Mouse (Mus musculus) embryonic stem cell, embryonic (primary cell): ENCODE data around the gene Lysmd2.
"Not testable (repeated sequence)": the region's sequence is repeated elsewhere in the genome, so short reads cannot be mapped to it uniquely, and the experiment has no call there.

Source experiments
- CTCF ChIA-PET, 4 experiments: fragments of 300-600 bp in 2 of 4; fragments of 350-600 bp in 2 of 4; sonication (Branson Sonifier 250); formaldehyde crosslinking; loops; one replicate each; lab custom pipeline; 2022; ENCODE audit warnings: inconsistent platforms in 2 of 4; lab: Charles Lee
- POLR2A ChIA-PET, 4 experiments: fragments of 300-600 bp in 2 of 4; fragments of 350-600 bp in 2 of 4; sonication (Branson Sonifier 250); formaldehyde crosslinking; loops; one replicate each; lab custom pipeline; 2022; ENCODE audit warnings: antibody characterized with exemption in 4 of 4, inconsistent platforms in 1 of 4; lab: Charles Lee

Lysmd2 gene

DNA sequence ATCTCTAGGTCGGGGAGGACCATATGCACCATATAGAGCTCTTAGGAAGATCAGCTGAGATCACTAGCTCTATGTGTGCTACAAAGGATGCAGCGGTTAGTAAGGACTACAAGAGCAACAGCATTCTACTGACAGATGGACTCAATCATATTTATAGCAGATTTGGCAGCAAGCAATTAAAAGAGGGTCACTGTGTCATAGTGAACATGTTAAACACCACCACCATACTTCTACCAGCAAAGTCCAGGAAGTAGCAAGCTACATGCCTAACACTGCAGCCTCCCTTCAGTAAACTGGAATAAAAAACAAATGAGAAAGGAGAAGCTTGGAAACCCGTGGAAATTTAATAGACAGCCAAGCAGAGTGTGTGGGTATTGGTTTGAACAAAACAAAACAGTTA is 9.0 kb upstream of the Lysmd2 start:
- POLR2A ChIA-PET: interaction anchor here in 1 of 4 experiments (1.5 kb wide), 1 partner anchor 9 kb away, joined by 6 read pairs; the partner anchor contains the start of gene Lysmd2
- CTCF ChIA-PET: no interaction called here

DNA sequence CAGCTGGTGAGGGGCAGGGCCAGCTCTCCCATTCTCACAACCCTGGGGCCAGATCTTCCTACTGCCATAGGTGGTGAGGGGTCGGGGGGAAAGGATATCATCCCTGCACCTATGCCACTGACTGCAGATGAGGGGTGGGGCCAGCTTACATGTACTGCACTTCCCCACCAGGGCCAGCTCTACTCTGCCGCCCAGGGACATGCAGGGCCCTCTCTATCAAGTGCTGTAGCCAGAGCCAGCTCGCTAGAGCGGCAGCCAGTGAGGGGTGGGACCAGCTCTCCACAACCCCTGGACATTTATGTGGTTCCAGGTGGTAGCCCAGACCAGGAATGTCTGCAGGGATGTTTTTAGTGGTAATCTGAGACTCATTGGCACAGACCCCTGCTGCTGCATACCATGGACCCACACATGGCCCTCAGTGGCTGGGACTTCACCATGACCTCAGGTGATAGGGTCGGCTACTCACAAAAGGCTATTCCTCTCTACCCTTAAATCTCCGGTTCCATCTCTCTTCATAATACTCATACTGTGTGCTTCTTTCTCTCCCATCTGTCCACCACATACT is 6.6 kb upstream of the Lysmd2 start:
- ChIA-PET POLR2A (no interaction called here), CTCF (interaction anchor here in 2 of 4 experiments (0.8 to 1.0 kb wide), 2 partner anchors 12 to 37 kb away, joined by 3 read pairs; no protein-coding TSS in a partner anchor)

DNA sequence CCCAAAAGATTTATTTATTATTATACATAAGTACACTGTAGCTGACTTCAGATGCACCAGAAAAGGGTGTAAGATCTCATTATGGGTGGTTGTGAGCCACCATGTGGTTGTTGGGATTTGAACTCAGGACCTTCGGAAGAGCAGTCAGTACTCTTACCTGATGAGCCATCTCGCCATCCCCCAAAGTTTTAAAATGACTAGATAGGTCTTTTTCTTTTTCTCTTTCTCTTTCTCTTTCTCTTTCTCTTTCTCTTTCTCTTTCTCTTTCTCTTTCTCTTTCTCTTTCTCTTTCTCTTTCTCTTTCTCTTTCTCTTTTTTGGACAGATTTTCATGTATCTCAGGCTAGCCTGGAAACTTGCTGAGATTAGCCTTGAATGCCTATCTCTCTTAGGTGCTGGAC is 5.8 kb upstream of the Lysmd2 start:
- CTCF ChIA-PET, POLR2A ChIA-PET: not testable (repeated sequence)

DNA sequence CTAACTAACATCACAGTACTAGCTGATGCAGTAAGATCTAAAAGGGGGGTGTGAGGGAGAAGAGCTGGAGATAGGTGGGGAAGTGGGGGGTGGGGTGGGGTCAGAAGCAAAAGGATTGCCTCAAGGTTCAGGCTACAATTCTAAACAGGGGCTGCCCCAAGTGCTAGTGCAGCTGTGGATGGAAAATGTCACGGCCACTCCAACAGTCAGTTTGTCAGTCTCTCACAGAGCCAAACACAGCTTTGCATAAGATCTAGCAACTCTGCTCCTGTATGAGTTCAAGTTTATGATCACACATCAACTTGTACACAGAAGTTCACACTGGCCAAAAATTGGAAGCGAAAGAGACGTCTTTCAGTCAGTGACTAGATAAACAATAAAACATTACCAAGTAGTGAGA is 4.1 kb upstream of the Lysmd2 start:
- ChIA-PET POLR2A (interaction anchor here in 2 of 4 experiments (0.6 to 0.7 kb wide), 3 partner anchors 9 to 264 kb away, joined by 3 to 4 read pairs (median 3); no protein-coding TSS in a partner anchor), CTCF (no interaction called here)

DNA sequence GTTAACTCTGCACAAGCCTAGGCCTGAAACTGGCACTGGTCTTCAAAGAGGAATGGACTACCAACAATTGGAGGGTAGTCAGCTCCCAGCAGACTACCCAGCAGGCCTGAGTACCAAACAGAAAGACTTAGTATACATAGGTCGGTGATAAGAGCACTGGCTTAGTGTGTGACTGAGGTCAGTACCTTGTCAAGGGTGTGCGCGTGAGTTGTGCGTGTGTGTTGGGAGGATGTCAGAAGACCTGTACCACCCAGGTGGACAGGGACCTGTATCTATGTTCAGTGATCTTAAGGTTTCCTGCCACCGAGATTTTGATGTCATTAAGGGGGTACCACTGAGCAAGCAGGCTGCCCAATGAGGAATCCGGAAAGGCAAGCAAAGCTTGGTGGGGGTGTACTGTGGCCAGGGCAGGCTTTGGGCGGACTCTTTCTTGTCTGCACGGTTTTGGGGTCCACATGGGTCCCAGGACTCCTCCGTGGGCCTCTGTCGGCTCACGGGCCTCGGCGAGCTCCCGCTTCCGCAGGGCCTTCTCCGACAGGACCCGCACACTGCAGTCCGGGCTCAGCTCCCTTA is 472 bp upstream of the Lysmd2 start:
- CTCF ChIA-PET: interaction anchor here in 3 of 4 experiments (0.7 to 2.0 kb wide), 7 partner anchors 33 to 554 kb away, joined by 3 to 6 read pairs (median 4); partner anchors contain the start of gene Myo5a (in 1 of the 3)
- POLR2A ChIA-PET: interaction anchor here (0.6 to 3.3 kb wide), 23 partner anchors 9 to 716 kb away, joined by 3 to 23 read pairs (median 5); partner anchors contain the start of genes Tmod2 (in 4 of the 4), Leo1 (in 1 of the 4), Scg3 (in 1 of the 4) and Tmod3 (in 1 of the 4)

DNA sequence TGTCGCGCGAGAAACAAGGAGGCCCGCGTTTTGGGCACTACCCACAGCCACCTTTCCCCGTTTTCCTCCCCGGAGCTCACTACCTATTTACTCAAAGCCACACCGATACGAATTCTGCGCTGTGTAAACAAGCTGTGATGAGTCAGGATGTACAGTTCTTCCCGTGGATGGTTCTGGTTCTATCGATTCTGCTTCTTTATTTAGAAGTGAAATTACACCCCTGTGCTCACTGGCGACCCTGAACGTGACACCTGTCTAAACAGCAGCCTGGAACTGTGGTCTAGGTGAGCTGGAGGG is 715 bp downstream of the Lysmd2 start:
- CTCF ChIA-PET: interaction anchor here in 2 of 4 experiments (0.6 to 2.0 kb wide), 6 partner anchors 15 to 264 kb away, joined by 3 to 6 read pairs (median 4); partner anchors contain the start of genes Scg3 (in 1 of the 2) and Tmod2 (in 1 of the 2)
- POLR2A ChIA-PET: interaction anchor here (0.7 to 3.3 kb wide), 21 partner anchors 8 to 717 kb away, joined by 3 to 23 read pairs (median 5); partner anchors contain the start of genes Tmod2 (in 4 of the 4), Scg3 (in 1 of the 4) and Tmod3 (in 1 of the 4)

DNA sequence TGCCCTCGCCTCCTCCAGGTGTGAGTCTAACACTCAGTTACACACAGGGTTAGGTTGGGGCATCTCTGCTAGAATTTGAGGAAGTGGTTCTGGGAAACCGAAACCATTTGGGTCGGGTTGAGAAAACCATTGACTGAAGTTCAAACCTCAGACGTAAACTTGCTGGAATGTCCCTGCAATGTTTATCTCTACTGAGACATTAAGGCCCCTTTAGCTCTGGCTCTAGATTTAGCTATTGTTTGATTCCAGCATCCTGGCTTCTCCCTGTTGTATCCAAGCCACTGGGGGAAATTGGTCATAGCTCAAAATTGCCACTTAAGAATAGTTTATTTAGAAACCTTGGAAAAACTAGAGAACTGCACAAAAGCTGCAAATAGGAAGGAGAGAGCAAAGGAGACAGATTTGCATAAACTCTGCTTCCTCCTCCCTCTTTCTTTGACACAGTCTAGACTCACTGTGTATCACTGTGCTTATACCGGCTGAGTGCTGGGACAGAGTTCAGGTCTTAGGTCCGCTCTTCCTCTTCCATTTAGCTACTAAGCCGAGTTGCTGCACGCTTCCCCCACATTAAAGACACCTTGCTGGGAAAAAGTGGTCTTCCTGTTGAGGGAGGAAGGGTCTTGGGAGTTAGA is 5.4 kb downstream of the Lysmd2 start:
- ChIA-PET CTCF (interaction anchor here in 1 of 4 experiments (1.1 kb wide), 1 partner anchor 12 kb away, joined by 3 read pairs; no protein-coding TSS in a partner anchor), POLR2A (no interaction called here)

DNA sequence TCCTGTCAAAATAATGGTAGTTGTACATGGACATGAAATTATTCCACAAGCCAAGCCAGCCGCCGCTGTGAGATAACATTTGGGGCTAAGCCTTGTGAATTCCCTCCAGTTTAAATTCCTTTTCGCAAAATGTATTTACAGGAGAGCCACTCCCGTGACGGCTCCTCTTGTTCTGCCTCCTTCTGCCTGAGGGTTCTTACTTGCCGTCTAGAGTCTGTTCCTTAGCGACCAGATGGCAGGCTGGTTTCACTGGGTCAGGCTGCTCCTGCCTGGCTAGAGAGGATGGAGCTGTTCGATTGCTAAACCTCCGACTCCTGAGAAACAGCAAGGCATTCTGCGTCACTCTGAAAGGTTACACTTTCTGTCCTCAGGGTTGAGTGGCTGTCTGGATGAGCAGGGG is 6.6 kb downstream of the Lysmd2 start:
- CTCF ChIA-PET: interaction anchor here in 1 of 4 experiments (1.3 kb wide), 1 partner anchor 104 kb away, joined by 4 read pairs; no protein-coding TSS in a partner anchor
- POLR2A ChIA-PET: no interaction called here

DNA sequence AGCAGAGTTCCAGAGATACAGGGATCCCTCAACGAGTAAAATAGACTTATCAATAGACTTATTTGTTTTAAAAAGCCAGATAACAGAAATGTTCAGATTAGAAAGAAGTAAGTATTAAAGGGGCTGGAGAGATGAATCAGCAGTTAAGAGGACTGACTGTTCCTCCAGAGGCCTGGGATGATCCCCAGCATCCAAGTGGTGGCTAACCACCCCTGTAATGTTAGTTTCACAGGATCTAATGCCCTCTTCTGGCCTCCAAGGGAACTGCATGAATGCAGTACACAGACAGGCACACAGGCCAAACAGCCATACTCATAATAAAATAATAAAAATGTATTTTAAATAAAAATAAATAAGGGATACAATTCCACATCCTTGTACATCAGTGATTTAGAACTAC is 7.4 kb downstream of the Lysmd2 start:
- CTCF ChIA-PET: interaction anchor here in 2 of 4 experiments (0.6 to 1.3 kb wide), 2 partner anchors 39 to 105 kb away, joined by 3 to 4 read pairs; no protein-coding TSS in a partner anchor
- POLR2A ChIA-PET: no interaction called here

DNA sequence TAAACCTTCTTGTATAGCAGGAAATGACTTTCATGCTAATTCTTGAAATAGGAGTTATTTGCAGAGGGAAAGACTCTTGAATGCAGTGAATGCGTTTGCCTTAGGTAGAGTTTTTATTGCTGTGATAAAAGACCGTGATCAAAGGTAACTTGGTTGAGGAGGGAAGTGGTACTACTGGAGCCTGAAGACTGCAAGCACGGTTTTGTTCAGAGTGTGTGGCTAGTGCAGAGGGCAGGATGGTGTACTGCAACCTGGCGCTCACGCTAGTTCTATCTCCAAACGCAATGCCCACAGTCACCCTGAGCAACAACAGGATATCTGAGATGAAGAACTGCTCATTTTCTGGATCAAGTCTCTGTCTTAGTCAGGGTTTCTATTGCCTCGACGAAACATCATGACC is 8.1 kb downstream of the Lysmd2 start:
- ChIA-PET POLR2A (interaction anchor here in 2 of 4 experiments (0.9 to 1.3 kb wide), 3 partner anchors 8 to 64 kb away, joined by 3 to 6 read pairs (median 3); partner anchors contain the start of gene Lysmd2 (in 1 of the 2)), CTCF (no interaction called here)

DNA sequence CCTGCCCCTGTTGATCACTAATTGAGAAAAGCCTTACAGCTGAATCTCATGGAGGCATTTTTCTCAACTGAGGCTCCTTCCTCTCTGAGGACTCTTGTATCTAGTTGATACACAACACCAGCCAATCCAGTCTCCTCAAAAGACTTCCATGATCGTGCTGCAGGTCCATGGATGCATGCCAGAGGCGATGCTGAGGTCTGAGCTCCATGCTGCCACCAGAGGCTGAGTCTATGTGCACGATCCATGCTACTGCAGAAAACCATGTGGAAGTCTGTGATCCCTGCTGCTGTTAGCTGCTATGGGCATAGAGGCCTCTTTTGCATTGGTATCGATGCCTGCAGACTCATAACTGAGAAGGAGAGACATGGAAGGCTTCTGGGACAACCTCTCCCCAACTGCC is 8.7 kb downstream of the Lysmd2 start:
- ChIA-PET POLR2A (interaction anchor here in 3 of 4 experiments (0.9 to 1.5 kb wide), 5 partner anchors 8 to 65 kb away, joined by 3 to 6 read pairs (median 3); partner anchors contain the start of gene Lysmd2 (in 3 of the 3)), CTCF (interaction anchor here in 1 of 4 experiments (0.6 kb wide), 1 partner anchor 394 kb away, joined by 3 read pairs; no protein-coding TSS in a partner anchor)

DNA sequence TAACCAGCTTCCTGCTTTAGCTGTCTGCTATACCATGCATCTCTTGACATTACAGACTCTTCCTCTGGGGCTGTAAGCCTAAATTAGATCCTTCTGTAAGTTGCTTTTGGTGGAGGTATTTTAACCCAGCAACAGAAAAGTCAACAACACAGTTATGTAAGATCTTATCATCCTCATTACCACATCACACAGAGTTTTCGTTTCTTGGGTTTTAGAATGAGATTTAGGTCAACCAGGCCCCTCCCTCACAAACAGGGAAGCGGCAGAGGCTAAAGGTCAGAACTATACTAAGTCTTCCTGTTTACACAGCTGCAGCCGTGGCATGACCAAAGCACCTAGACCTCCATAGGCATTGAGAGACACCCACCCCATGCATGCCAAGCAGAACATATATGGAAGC is 19.9 kb downstream of the Lysmd2 start:
- ChIA-PET POLR2A (no interaction called here), CTCF (no interaction called here)

DNA sequence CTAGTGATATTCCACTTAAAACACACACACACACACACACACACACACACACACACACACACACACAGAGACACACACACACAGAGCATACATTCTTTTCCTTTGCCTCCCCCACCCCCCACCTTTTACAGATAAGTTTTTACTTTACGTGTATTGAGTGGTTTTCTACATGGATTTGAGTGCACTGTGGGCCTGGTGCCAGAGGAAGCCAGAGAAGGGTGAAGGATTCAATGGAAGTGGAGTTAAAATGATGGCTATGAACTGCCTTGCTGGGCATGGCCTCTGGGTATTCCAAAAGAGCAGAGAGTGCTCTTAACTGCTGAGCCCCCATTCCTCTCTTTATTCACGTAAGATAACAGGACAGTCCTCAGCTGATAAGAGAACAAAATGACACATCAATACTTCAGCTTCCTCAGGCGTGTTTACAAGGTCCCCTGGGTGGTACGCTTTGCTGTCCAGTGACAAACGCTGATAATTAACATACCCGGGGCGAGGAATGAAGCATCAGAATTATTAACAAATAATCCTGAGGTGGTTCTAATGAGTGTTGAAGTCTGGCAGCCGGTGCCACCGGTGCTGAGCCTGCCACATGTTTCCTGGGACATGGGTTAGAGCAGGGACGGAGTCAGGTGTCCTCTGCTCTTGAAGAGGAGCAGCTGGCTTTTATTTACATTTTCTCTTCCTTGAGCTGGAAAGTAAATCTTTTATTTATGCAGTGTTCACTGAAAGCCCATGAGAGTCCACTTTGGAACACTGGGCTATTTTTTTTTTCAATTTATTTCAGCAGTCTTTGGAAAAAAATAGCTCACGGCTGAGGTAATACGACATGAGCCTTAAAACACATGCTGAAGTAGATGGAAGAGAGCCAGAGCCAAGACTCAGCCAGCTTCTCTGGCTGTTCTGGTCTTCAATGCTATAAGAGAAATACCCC is 28.7 kb downstream of the Lysmd2 start:
- ChIA-PET CTCF (no interaction called here), POLR2A (no interaction called here)

DNA sequence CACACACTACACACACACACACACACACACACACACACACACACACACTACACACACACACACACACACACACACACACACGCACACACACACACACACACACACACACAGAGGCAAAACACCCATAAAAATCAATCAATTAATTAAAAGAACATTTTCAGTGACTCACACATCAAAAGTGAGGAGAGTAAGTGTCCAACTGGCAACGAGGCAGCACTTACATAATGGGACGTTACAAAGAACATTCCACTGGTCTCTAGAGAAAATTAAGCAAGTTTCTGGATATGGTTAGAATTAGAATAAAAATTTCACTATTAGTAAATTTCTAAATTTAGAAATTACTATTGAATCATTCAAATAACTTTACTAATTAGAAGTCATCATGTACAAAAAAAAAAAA is 30.9 kb downstream of the Lysmd2 start:
- POLR2A ChIA-PET: not testable (repeated sequence)
- CTCF ChIA-PET: interaction anchor here in 1 of 4 experiments (0.7 kb wide), 1 partner anchor 377 kb away, joined by 3 read pairs; no protein-coding TSS in a partner anchor

DNA sequence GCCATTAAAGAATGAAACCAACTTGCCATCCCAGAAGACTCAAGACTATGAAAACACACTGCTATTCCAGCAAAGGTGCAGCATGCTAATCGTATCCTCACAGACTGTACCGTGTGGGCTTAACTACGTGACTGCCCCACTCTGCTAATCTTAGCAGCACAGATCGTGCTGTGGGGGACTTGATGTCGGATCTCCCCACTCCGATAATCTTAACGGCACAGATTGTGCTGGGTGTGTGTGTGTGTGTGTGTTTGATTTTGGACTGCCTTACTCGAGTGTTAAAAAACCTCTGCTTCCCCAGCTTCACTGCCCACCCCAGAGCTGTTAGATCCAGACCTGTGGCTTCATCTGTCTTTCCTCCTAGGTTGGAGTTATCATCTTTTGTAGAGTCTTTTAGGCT is 35.4 kb downstream of the Lysmd2 start:
- ChIA-PET CTCF (no interaction called here), POLR2A (no interaction called here)

DNA sequence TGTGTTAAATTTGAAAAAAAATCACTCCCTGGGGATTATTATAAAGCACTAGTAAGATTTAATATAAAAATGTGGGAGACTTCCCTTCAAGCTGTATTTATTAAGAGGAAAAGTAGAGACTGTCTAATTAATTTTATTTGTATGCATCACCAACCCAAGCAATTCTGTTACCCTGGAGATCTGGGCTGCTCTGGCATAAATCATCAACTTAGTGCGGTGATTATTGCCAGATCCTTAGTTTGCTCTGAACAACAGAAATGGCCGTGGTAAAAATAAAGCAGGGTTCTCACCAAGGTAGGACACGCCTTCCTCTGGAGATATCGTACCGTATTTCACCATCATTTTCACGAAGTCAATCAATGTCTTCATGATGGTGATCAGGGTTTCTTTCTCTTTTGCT is 39.8 kb downstream of the Lysmd2 start:
- ChIA-PET CTCF (no interaction called here), POLR2A (no interaction called here)

DNA sequence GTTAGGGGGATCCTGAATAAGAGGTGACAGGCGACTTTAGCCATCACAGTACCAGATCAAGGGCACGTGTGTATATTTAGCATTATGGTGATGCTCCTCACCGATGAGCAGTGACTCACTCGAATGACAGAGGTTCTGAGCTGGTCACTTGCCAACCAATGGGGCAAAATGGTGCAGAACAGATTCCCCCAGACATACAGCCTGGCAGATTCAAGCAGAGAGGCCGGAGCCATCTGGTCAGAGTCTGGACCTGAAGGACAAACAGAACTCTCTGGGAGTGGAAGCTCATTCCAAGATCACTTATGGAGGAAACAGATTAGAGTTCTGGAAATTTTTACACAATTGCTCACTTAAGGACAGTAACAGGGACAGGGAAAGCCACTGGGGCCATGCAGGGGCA is 41.1 kb downstream of the Lysmd2 start:
- POLR2A ChIA-PET: interaction anchor here in 1 of 4 experiments (1.0 kb wide), 1 partner anchor 17 kb away, joined by 3 read pairs; the partner anchor contains the start of gene Scg3
- CTCF ChIA-PET: no interaction called here

DNA sequence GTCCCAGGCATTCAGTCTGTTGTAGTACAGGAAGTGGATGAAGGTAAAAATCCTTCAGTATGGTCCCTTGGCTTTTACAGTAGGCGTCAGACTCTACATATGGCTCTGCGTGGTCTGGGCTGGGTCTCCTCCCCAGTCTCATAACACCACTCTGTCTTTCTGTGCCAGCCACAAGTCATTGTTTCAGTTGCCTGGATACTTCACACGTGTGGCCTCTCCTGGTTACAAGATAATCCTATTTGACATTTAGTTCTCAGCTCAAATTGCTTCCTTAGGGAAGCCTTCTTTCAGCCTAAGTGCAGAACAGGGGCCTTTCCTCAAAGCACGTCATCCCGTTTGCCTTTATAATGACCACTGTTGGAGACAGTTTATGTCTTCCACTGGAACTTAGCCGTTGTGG is 47.2 kb downstream of the Lysmd2 start:
- POLR2A ChIA-PET: no interaction called here
- CTCF ChIA-PET: no interaction called here
